Mouse (Mus musculus) stomach, embryonic 16.5 days (tissue): Measurements from ENCODE around the gene Fmn2. TPM values are rescaled to one million over a fixed set of nuclear protein-coding genes. Genes with fewer than 3 reads are reported as not detected.
A peak's percentile ranks its signal among the peaks of the same experiment; 100 is the strongest.

Experiments
- ATAC-seq: fragments of 200-750 bp; cut with Nextera tagmentation; 2 replicates; pipeline ENCODE4 v1.8.0; 2017; ENCODE audit warnings: moderate number of reproducible peaks, moderate TSS enrichment; ENCODE audit not compliant: insufficient read depth, low FRiP score
- H3K27ac ChIP-seq: fragments of 300-500 bp; sonication (generic); 2 replicates; pipeline ENCODE4 v1.5.1; 2014; ENCODE audit warnings: low read length
- H3K27me3 ChIP-seq: fragments of 300-500 bp; sonication (generic); 2 replicates; pipeline ENCODE4 v1.6.1; 2014; ENCODE audit warnings: low read length, control low read depth, mixed read lengths; ENCODE audit not compliant: control insufficient read depth, insufficient read depth
- H3K36me3 ChIP-seq: fragments of 300-500 bp; sonication (generic); 2 replicates; pipeline ENCODE4 v1.6.1; 2014; ENCODE audit warnings: low read length; ENCODE audit not compliant: control insufficient read depth, insufficient read depth
- H3K4me1 ChIP-seq: fragments of 300-500 bp; sonication (generic); 2 replicates; pipeline ENCODE4 v1.6.1; 2014; ENCODE audit warnings: low read length, control low read depth, mixed read lengths; ENCODE audit not compliant: control insufficient read depth, insufficient read depth
- H3K4me2 ChIP-seq: fragments of 300-500 bp; sonication (generic); 2 replicates; pipeline ENCODE4 v1.6.1; 2014; ENCODE audit warnings: low read depth, low read length, mixed read lengths
- H3K4me3 ChIP-seq: fragments of 300-500 bp; sonication (generic); replicated peaks from 2 replicates; pipeline ENCODE4 v1.5.1; 2014; ENCODE audit warnings: mild to moderate bottlenecking, low read length
- H3K9ac ChIP-seq: fragments of 300-500 bp; sonication (generic); 2 replicates; pipeline ENCODE4 v1.6.1; 2014; ENCODE audit warnings: low read length
- H3K9me3 ChIP-seq: fragments of 300-500 bp; sonication (generic); replicated peaks from 2 replicates; pipeline ENCODE4 v1.6.1; 2016; ENCODE audit warnings: low read length, control low read depth; ENCODE audit not compliant: control insufficient read depth
- WGBS: fragments of 180-500 bp; shearing (Covaris S2); extraction: QIAGEN DNeasy Blood & Tissue Kit; methylation state at CpG from one replicate; pipeline ENCODE4 v1.1.7; 2014; 5-methylcytosine and 5-hydroxymethylcytosine counted together
- polyA plus RNA-seq: library from polyadenylated mRNA; unstranded; fragments of >200 nt; fragmentation: Nextera tagmentation; extraction: Ambion mirVana; gene quantifications from 2 replicates; pipeline ENCODE4 v1.2.1, GENCODE M21; 2015

Fmn2 gene
- polyA plus RNA-seq, 1 experiment from 2014 or later, result 0.89 TPM

DNA sequence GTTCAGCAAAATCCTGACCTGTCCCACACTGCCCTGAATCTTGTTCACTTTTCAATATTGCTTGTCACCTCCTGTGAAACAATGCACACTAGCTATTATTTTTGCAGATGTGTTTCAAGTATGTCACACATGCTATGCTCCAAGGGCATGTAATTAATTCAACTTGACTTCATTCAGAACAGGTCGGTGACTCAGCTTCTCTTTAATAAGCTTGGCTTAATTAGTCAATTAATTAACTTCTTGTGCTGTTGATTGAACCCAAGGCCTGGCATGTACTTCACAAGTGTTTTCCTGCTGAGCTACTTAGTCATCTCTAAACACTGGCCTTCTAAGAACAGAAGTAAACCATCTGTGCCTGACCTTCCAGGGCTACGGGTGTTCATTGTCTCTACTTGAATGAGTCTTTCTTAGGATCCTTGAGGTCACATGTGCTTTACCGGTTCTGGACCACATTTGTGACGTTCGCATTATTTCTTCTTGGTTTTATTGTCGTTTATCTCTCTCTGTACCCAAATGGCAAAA is 136.0 kb downstream of the Fmn2 start:
- Histone ChIP-seq H3K4me1 (no peaks in the 10 kb centered on the region), H3K9me3 (no peaks in the 10 kb centered on the region), H3K4me2 (no peak overlapping the region), H3K27ac (no peak overlapping the region), H3K27me3 (no peaks in the 10 kb centered on the region), H3K9ac (no peak overlapping the region), H3K36me3 (no peaks in the 10 kb centered on the region), H3K4me3 (no peak overlapping the region)
- ATAC-seq, result no peak
- 80% methylated on average over 6 of the region's 6 CpGs for WGBS

DNA sequence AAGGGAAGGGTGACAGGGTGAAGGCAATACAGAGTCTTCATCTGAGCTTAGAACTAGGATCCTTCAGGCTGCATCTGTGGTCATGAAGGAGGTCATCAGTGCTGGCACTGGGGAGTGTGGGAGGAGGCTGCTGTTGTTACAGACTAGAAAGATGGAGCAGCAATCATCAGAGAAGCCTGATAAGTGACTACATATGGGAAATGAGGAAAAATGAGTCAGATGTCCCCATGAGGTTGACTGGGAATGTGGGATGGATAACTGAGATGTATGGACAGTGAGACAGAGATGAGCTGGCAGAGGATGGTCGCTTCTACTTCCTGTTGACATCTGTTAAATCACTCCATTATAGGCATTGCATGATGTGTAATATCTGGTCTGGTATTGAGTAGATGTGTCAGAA is 139.3 kb downstream of the Fmn2 start:
- Histone ChIP-seq H3K9ac (no peak overlapping the region), H3K27ac (no peak overlapping the region), H3K36me3 (no peaks in the 10 kb centered on the region), H3K4me3 (no peak overlapping the region), H3K9me3 (no peaks in the 10 kb centered on the region), H3K4me2 (no peak overlapping the region), H3K27me3 (no peaks in the 10 kb centered on the region), H3K4me1 (no peaks in the 10 kb centered on the region)
- WGBS, result 85% methylated on average over 1 of the region's 1 CpGs
- ATAC-seq, result no peak

DNA sequence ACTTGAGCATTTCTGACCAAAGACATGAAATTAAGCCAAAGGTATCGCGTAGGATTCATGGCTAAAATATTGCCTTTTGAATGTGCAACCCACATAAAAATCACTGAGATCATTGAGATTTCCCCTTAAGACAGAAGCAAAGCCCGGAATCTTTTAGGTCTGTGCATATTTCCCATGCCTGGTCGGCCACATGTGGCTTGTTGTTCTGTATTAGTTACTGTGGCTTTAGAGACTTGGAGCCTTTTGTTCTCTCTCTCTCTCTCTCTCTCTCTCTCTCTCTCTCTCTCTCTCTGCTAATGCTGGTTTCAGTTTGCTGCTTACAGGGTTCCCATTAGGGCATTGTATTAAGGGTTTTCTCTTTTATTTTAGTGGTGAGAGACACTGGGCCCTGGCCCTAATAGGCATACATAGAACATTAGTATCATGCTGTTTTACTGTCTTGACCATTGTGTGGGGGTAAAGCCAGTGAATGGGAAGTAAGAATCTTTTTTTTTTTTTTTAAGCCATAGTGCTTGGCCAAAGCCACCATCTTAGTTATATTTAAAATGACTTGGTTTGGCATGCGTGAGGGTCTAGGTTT is 141.9 kb downstream of the Fmn2 start:
- ATAC-seq, result no peak
- no peak overlapping the region for H3K9ac ChIP-seq
- no peaks in the 10 kb centered on the region for H3K27me3 ChIP-seq
- no peaks in the 10 kb centered on the region for H3K36me3 ChIP-seq
- H3K4me2 ChIP-seq, result no peak overlapping the region
- WGBS, result 89% methylated on average over 5 of the region's 5 CpGs
- no peaks in the 10 kb centered on the region for H3K9me3 ChIP-seq
- no peak overlapping the region for H3K27ac ChIP-seq
- no peak overlapping the region for H3K4me3 ChIP-seq
- no peaks in the 10 kb centered on the region for H3K4me1 ChIP-seq

DNA sequence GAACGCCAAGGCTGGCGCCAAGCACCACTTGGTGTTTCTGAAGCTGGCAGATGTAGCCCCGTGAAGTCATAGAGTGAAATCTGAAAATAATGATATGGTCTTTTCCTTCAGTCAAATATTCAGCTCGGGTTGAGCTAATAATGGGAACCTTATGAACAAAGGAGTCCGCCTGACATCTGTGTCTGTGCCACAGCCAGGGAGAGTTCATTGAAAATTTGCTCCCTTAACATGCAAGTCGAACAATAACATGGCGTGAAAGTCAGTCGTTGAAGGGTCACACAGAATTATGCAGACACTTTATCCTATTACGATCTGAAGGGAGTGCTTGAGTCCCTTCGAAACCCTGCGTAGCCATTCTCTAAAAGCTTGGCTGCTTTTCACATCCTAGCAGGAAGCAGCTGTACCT is 147.8 kb downstream of the Fmn2 start:
- Histone ChIP-seq H3K4me2 (no peak overlapping the region), H3K4me3 (no peak overlapping the region), H3K9me3 (no peaks in the 10 kb centered on the region), H3K9ac (no peak overlapping the region), H3K36me3 (no peaks in the 10 kb centered on the region), H3K27me3 (no peaks in the 10 kb centered on the region), H3K4me1 (no peaks in the 10 kb centered on the region), H3K27ac (no peak overlapping the region)
- ATAC-seq, result no peak
- WGBS, result 91% methylated on average over 11 of the region's 11 CpGs

DNA sequence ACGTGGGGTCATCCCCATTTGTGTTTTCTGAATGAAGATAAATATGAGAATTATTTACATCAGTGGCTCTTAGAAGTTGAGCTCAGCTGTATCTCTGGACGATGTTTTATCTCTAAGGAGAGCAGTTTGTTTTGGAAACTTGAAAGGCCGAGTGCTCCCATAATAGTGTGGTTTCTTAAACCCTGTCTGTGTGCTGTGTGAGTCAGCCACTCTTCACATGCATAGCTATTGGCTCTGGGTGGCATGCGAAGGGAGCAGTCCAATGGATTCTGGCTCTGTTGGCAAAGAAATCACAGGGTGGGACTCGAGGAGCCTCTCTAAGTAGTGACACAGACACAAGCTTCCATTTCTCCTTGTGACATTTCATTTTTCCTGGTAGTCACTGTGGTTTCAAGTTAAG is 152.9 kb downstream of the Fmn2 start:
- no peaks in the 10 kb centered on the region for H3K9me3 ChIP-seq
- H3K4me1 ChIP-seq, result peaks cover 3% of the 10 kb centered on the region; the same call in 1 of the 2 replicates
- H3K36me3 ChIP-seq, result no peaks in the 10 kb centered on the region
- peak; percentile 56; the same call in 1 of the 2 replicates for ATAC-seq
- no peak overlapping the region for H3K27ac ChIP-seq
- H3K4me3 ChIP-seq, result no peak overlapping the region
- H3K9ac ChIP-seq, result no peak overlapping the region
- no peaks in the 10 kb centered on the region for H3K27me3 ChIP-seq
- 28% methylated on average over 5 of the region's 5 CpGs for WGBS
- no peak overlapping the region for H3K4me2 ChIP-seq

DNA sequence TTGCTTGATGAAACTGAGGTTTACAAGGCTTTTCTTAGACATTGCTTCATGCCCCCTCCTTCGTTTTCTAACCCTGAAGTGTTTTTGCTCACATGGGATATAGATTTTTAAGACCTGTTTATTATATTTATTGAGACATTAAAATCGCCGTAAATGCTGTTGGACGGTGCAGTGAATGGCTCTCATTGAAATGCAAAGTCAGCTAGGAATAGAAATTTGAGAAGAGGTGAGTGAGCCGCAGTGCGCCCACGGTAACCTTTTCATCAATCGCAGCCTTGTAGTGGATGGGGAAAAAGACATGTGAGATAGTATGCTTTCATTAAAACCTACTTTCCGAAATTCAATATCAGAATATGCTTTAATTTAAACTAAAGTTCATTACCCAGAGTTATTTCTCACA is 153.7 kb downstream of the Fmn2 start:
- no peak overlapping the region for H3K27ac ChIP-seq
- no peak overlapping the region for H3K9ac ChIP-seq
- H3K9me3 ChIP-seq, result no peaks in the 10 kb centered on the region
- H3K4me1 ChIP-seq, result peaks cover 6% of the 10 kb centered on the region; the same call in 1 of the 2 replicates
- H3K4me3 ChIP-seq, result no peak overlapping the region
- 73% methylated on average over 9 of the region's 9 CpGs for WGBS
- H3K36me3 ChIP-seq, result no peaks in the 10 kb centered on the region
- no peak for ATAC-seq
- H3K27me3 ChIP-seq, result no peaks in the 10 kb centered on the region
- H3K4me2 ChIP-seq, result no peak overlapping the region

DNA sequence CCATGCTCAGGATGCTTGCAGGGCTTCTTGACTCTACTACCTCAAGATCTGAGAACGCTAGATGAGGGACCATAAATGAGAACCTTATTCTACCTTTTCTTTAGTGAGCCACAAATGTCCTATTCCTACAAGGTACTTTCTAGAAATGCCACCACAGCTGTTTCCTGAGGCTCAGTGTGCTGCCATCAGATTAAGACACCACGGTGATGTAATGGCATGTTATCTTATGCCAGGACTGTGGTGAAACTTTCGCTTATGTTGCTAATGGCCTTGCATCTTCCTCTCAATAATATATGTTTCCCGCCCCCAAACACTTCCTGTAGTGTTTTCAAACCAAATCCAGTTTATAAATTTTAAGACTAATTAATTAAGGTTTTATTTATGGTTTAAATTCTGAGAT is 154.9 kb downstream of the Fmn2 start:
- no peak overlapping the region for H3K4me3 ChIP-seq
- peaks cover 6% of the 10 kb centered on the region; the same call in 1 of the 2 replicates for H3K4me1 ChIP-seq
- no peaks in the 10 kb centered on the region for H3K9me3 ChIP-seq
- no peaks in the 10 kb centered on the region for H3K36me3 ChIP-seq
- no peak for ATAC-seq
- H3K4me2 ChIP-seq, result no peak overlapping the region
- H3K27ac ChIP-seq, result no peak overlapping the region
- no peaks in the 10 kb centered on the region for H3K27me3 ChIP-seq
- H3K9ac ChIP-seq, result no peak overlapping the region
- WGBS, result 85% methylated on average over 4 of the region's 4 CpGs

DNA sequence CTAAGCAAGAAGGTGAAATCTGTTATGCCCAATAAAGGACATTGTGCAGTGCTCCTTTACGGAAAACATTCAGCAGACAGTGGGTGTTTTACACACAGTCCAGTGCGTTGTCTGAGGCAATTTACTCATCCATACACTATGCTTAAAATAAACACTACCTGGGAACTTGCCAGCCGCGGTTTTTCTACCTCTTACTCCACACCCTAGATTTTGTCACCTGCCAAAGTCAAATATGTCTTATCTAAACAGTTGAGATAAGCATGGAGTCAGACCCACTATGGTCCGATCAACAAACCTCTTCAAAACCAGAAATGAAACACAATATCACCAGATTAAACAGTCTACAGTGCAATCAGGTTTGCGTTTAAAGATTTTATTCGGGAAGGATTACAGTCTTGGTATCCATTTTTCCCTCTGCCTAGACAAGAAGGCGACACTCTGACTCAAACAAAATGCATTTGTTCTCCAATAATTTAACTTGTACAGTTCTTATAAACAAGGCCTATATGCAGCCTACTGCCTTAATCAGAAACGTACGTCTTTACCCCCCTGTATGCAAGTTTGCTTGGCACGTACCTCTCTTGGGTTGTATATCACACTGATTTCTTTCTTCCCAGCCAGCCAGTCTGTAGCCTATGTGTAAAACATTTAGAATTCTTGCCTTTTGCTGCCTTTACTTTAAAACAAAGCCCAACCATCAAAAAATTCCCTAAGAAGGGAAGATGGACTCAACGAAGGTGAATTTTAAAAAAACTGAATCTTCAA is 158.0 kb downstream of the Fmn2 start:
- H3K9ac ChIP-seq, result no peak overlapping the region
- H3K4me1 ChIP-seq, result peaks cover 5% of the 10 kb centered on the region; the same call in 1 of the 2 replicates
- H3K27me3 ChIP-seq, result no peaks in the 10 kb centered on the region
- no peak overlapping the region for H3K4me3 ChIP-seq
- 27% methylated on average over 12 of the region's 12 CpGs for WGBS
- H3K27ac ChIP-seq, result peak overlapping the region; percentile 63; the same call in 1 of the 2 replicates
- H3K9me3 ChIP-seq, result no peaks in the 10 kb centered on the region
- no peaks in the 10 kb centered on the region for H3K36me3 ChIP-seq
- H3K4me2 ChIP-seq, result no peak overlapping the region
- ATAC-seq, result peak; percentile 89

DNA sequence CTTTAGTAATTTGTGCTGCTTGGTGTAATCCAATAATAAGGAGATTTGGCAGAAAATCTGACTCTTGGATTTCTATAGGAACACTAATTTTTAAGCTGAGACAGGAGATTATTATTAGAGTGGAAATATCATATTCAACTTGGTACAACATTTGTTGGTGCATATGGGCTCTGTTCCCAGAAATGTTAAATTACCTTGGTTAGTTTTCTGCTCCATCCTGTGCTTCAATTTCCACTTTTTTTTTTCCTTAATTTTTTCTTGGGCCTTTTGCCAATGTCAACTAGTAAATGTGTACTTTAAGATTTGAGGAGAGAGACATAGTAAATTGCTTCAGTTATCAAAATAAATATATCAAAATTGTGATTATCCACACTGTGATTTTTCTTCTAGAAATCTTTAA is 163.5 kb downstream of the Fmn2 start:
- no peak for ATAC-seq

More for the DNA sequence above, 163.5 kb downstream of the Fmn2 start:
- H3K4me3 ChIP-seq, result no peak overlapping the region
- H3K27ac ChIP-seq, result no peak overlapping the region
- 0 out of 2 replicates have a peak, but pooled peaks cover 5% of the 10 kb centered on the region for H3K4me1 ChIP-seq
- no peaks in the 10 kb centered on the region for H3K36me3 ChIP-seq
- no peak overlapping the region for H3K4me2 ChIP-seq
- no peaks in the 10 kb centered on the region for H3K9me3 ChIP-seq
- no peak overlapping the region for H3K9ac ChIP-seq
- H3K27me3 ChIP-seq, result no peaks in the 10 kb centered on the region
